Mouse (Mus musculus): ENCODE data around the gene Klk1b9. TPM values are rescaled to one million over a fixed set of nuclear protein-coding genes. Genes with fewer than 3 reads are reported as not detected.
"Not testable (repeated sequence)": the region's sequence is repeated elsewhere in the genome, so short reads cannot be mapped to it uniquely, and the experiment has no call there.

Klk1b9 gene
- polyA plus RNA-seq (2015; fragmentation: Nextera tagmentation; extraction: Ambion mirVana): not detected in 2 replicates

GRCm38 (mm10) chr7:43975761-43976160 is at the start of gene Klk1b9:
Gene Klk1b9 (plus strand): TSS chr7:43976061.
- not testable (repeated sequence) for H3K27ac ChIP-seq (ENCODE audit: low read length); H3K4me3 ChIP-seq (ENCODE audit: low read length); H3K4me1 ChIP-seq (replicated peaks; ENCODE audit: control insufficient read depth, insufficient read depth, low read length); H3K9me3 ChIP-seq (ENCODE audit: control insufficient read depth, low read length); H3K4me2 ChIP-seq (ENCODE audit: low read depth, low read length); H3K27me3 ChIP-seq (ENCODE audit: control insufficient read depth, insufficient read depth, low read depth, low read length); H3K36me3 ChIP-seq (ENCODE audit: control insufficient read depth, insufficient read depth, low read length); H3K9ac ChIP-seq (ENCODE audit: low read length); ATAC-seq (ENCODE audit: low read depth)
- WGBS: 58% methylated on average over 1 of the region's 1 CpGs

DNA sequence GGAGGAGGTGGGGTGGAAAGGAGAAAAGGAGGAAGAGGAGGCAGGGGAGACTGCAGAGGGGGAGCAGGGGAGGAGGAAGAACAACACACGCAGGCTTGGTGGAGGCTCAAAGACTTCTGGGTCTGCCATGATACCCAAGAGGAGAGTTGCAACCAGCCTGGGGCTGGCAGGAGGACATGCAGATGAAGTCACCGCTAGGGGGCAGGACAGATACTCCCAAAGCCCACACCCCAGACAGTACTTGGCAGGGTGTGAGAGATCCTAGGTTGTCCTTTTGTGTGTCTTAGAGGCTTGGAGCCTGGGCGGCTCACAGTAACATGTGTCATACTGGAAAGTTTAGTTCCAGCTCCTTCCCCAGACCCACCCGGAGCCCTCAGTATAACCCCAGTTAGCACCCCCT is 47.3 kb upstream of the Klk1b9 start:
- Histone ChIP-seq H3K9me3 (ENCODE audit: control insufficient read depth, low read length) (no peaks in the 10 kb centered on the region), H3K36me3 (ENCODE audit: control insufficient read depth, insufficient read depth, low read length) (no peaks in the 10 kb centered on the region), H3K27ac (ENCODE audit: low read length) (no peak overlapping the region), H3K27me3 (ENCODE audit: control insufficient read depth, insufficient read depth, low read depth, low read length) (no peaks in the 10 kb centered on the region; the same call in 1 of the 2 replicates), H3K4me2 (ENCODE audit: low read depth, low read length) (no peak overlapping the region), H3K4me3 (ENCODE audit: low read length) (no peak overlapping the region), H3K9ac (ENCODE audit: low read length) (no peak overlapping the region), H3K4me1 (replicated peaks; ENCODE audit: control insufficient read depth, insufficient read depth, low read length) (no peaks in the 10 kb centered on the region)
- ATAC-seq (ENCODE audit: low read depth): no peak
- 45% methylated on average over 4 of the region's 4 CpGs for WGBS

DNA sequence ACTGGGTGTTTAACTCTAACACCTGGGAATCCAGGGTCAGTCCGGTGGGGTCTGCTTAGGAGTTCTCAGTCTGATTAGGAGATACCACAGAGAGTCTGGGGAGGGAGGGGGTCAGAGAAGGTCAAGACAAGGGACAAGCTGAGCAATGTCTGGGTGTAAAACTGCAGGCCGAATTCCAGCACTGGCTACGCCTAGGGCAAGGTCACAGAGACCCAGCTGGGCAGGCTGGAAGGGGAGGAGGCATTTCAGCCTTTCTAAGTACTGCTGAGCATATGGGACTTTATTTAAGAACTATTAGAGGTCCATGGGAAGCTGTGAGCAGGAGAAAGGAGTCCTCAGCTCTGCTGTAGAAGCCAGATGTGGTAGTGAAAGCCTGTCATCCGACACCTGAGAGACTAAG is 43.5 kb upstream of the Klk1b9 start:
- H3K9me3 ChIP-seq (ENCODE audit: control insufficient read depth, low read length): no peaks in the 10 kb centered on the region
- H3K27me3 ChIP-seq (ENCODE audit: control insufficient read depth, insufficient read depth, low read depth, low read length): no peaks in the 10 kb centered on the region
- no peaks in the 10 kb centered on the region for H3K4me1 ChIP-seq (replicated peaks; ENCODE audit: control insufficient read depth, insufficient read depth, low read length)
- no peak overlapping the region for H3K9ac ChIP-seq (ENCODE audit: low read length)
- H3K36me3 ChIP-seq (ENCODE audit: control insufficient read depth, insufficient read depth, low read length): no peaks in the 10 kb centered on the region
- ATAC-seq (ENCODE audit: low read depth): no peak
- 36% methylated on average over 4 of the region's 4 CpGs for WGBS
- no peak overlapping the region for H3K4me3 ChIP-seq (ENCODE audit: low read length)
- H3K27ac ChIP-seq (ENCODE audit: low read length): no peak overlapping the region
- H3K4me2 ChIP-seq (ENCODE audit: low read depth, low read length): no peak overlapping the region

- Histone ChIP-seq H3K9ac (ENCODE audit: low read length) (no peak within 1 kb of the TSS), H3K27ac (ENCODE audit: low read length) (no peak within 1 kb of the TSS)
- no peak for ATAC-seq (ENCODE audit: low read depth)
Measured at GRCm38 (mm10) chr7:43933440-43933839, 42.4 kb upstream of the Klk1b9 start, which contains the start of gene Klk15. Gene Klk15 (plus strand): TSS chr7:43933740.

GRCm38 (mm10) chr7:43934747-43935146 is 41.1 kb upstream of the Klk1b9 start:
- Histone ChIP-seq H3K4me3 (ENCODE audit: low read length) (no peak overlapping the region), H3K9ac (ENCODE audit: low read length) (no peak overlapping the region), H3K27ac (ENCODE audit: low read length) (no peak overlapping the region), H3K9me3 (ENCODE audit: control insufficient read depth, low read length) (no peaks in the 10 kb centered on the region), H3K4me1 (replicated peaks; ENCODE audit: control insufficient read depth, insufficient read depth, low read length) (no peaks in the 10 kb centered on the region), H3K27me3 (ENCODE audit: control insufficient read depth, insufficient read depth, low read depth, low read length) (no peaks in the 10 kb centered on the region), H3K36me3 (ENCODE audit: control insufficient read depth, insufficient read depth, low read length) (no peaks in the 10 kb centered on the region), H3K4me2 (ENCODE audit: low read depth, low read length) (no peak overlapping the region)
- ATAC-seq (ENCODE audit: low read depth): no peak
- 52% methylated on average over 3 of the region's 3 CpGs for WGBS

More at GRCm38 (mm10) chr7:43933440-43933839, 42.4 kb upstream of the Klk1b9 start, which contains the start of gene Klk15:
- Histone ChIP-seq H3K36me3 (ENCODE audit: control insufficient read depth, insufficient read depth, low read length) (no peaks in the 10 kb centered on the region), H3K27me3 (ENCODE audit: control insufficient read depth, insufficient read depth, low read depth, low read length) (no peaks in the 10 kb centered on the region), H3K4me3 (ENCODE audit: low read length) (no peak within 1 kb of the TSS), H3K4me1 (replicated peaks; ENCODE audit: control insufficient read depth, insufficient read depth, low read length) (no peaks in the 10 kb centered on the region), H3K4me2 (ENCODE audit: low read depth, low read length) (no peak within 1 kb of the TSS), H3K9me3 (ENCODE audit: control insufficient read depth, low read length) (no peaks in the 10 kb centered on the region)
- 76% methylated on average over 3 of the region's 3 CpGs for WGBS

- H3K4me3 ChIP-seq (ENCODE audit: low read length): no peak overlapping the region
- H3K36me3 ChIP-seq (ENCODE audit: control insufficient read depth, insufficient read depth, low read length): no peaks in the 10 kb centered on the region
- no peak overlapping the region for H3K9ac ChIP-seq (ENCODE audit: low read length)
- no peaks in the 10 kb centered on the region for H3K4me1 ChIP-seq (replicated peaks; ENCODE audit: control insufficient read depth, insufficient read depth, low read length)
- no peak overlapping the region for H3K27ac ChIP-seq (ENCODE audit: low read length)
- H3K9me3 ChIP-seq (ENCODE audit: control insufficient read depth, low read length): no peaks in the 10 kb centered on the region
- ATAC-seq (ENCODE audit: low read depth): no peak
- WGBS: 80% methylated on average over 14 of the region's 14 CpGs
- no peak overlapping the region for H3K4me2 ChIP-seq (ENCODE audit: low read depth, low read length)
- H3K27me3 ChIP-seq (ENCODE audit: control insufficient read depth, insufficient read depth, low read depth, low read length): no peaks in the 10 kb centered on the region
Measured at GRCm38 (mm10) chr7:43936551-43936950, 39.3 kb upstream of the Klk1b9 start.

GRCm38 (mm10) chr7:43942293-43942692 is 33.6 kb upstream of the Klk1b9 start:
- not testable (repeated sequence) for H3K27me3 ChIP-seq (ENCODE audit: control insufficient read depth, insufficient read depth, low read depth, low read length); H3K4me3 ChIP-seq (ENCODE audit: low read length); H3K4me2 ChIP-seq (ENCODE audit: low read depth, low read length); H3K4me1 ChIP-seq (replicated peaks; ENCODE audit: control insufficient read depth, insufficient read depth, low read length); H3K9me3 ChIP-seq (ENCODE audit: control insufficient read depth, low read length); H3K27ac ChIP-seq (ENCODE audit: low read length); ATAC-seq (ENCODE audit: low read depth); H3K36me3 ChIP-seq (ENCODE audit: control insufficient read depth, insufficient read depth, low read length); H3K9ac ChIP-seq (ENCODE audit: low read length)
- WGBS: 69% methylated on average over 3 of the region's 3 CpGs

DNA sequence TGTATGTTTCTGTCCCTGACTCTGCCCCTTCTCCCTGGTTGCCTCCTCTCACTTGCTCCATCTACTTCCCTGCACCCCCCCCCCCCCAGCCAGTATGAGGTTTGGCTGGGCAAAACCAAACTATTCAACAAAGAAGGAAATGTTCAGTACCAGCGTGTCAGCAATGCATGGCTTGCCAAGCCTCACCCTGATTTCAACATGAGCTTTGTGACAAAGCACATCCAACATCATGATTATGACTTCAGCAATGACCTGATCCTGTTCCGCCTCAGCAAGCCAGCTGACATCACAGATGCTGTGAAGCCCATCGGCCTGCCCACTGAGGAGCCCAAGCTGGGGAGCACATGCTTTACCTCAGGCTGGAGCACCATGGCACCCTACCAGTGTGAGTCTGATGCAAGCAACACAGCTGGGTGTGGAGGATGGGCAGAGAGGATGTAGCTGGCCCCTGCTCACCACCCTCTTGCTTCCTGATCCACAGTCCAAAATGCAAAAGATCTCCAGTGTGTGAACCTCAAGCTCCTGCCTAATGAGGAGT is 31.1 kb upstream of the Klk1b9 start:
- H3K9me3 ChIP-seq (ENCODE audit: control insufficient read depth, low read length): no peaks in the 10 kb centered on the region
- H3K4me2 ChIP-seq (ENCODE audit: low read depth, low read length): no peak overlapping the region
- H3K4me3 ChIP-seq (ENCODE audit: low read length): no peak overlapping the region
- whole genome bisulfite sequencing: 74% methylated on average over 3 of the region's 3 CpGs
- H3K9ac ChIP-seq (ENCODE audit: low read length): no peak overlapping the region
- no peak overlapping the region for H3K27ac ChIP-seq (ENCODE audit: low read length)
- ATAC-seq (ENCODE audit: low read depth): no peak
- no peaks in the 10 kb centered on the region for H3K36me3 ChIP-seq (ENCODE audit: control insufficient read depth, insufficient read depth, low read length)
- no peaks in the 10 kb centered on the region for H3K27me3 ChIP-seq (ENCODE audit: control insufficient read depth, insufficient read depth, low read depth, low read length)
- H3K4me1 ChIP-seq (replicated peaks; ENCODE audit: control insufficient read depth, insufficient read depth, low read length): no peaks in the 10 kb centered on the region

DNA sequence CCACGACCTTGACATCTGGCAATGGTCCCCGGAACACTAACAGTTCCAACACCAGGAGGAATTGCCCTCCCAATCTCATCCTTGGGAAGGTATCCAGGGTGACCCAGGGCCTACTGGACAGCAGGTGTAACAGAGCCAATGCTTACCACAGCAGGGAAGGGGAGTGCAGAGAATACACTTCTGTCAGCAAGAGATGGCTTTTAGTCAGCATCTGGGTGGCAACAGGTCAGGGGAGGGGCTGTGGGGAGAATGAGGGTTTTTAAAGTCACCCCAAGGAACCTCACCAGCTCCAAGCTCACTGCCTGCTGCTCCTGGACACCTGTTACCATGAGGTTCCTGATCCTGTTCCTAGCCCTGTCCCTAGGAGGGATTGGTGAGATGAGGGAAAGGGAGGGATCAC is 25.5 kb upstream of the Klk1b9 start, which contains the start of gene Klk1b8:
Gene Klk1b8, plus strand, starts transcription at position 301 of the 400 bp plus-strand sequence.
- Histone ChIP-seq H3K4me2 (ENCODE audit: low read depth, low read length) (no peak within 1 kb of the TSS), H3K9ac (ENCODE audit: low read length) (no peak within 1 kb of the TSS), H3K27ac (ENCODE audit: low read length) (no peak within 1 kb of the TSS), H3K27me3 (ENCODE audit: control insufficient read depth, insufficient read depth, low read depth, low read length) (no peaks in the 10 kb centered on the region), H3K4me3 (ENCODE audit: low read length) (no peak within 1 kb of the TSS), H3K9me3 (ENCODE audit: control insufficient read depth, low read length) (no peaks in the 10 kb centered on the region), H3K4me1 (replicated peaks; ENCODE audit: control insufficient read depth, insufficient read depth, low read length) (no peaks in the 10 kb centered on the region), H3K36me3 (ENCODE audit: control insufficient read depth, insufficient read depth, low read length) (no peaks in the 10 kb centered on the region)
- 62% methylated on average over 2 of the region's 2 CpGs for WGBS
- no peak for ATAC-seq (ENCODE audit: low read depth)

DNA sequence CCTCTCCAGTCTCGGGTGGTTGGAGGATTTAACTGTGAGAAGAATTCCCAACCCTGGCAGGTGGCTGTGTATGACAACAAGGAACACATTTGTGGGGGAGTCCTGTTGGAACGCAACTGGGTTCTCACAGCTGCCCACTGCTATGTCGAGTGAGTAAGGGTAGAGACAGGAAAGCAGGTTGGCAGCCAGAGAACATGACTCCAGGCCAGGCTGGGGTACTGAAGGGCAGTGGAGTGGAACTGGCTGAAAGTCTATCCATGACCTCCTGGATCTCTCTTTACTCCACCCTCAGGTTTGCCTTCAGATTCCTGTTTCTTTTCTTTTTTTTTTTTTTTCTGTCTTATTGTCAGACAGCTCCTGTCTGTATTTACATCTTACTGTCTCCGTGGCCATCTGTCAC is 23.2 kb upstream of the Klk1b9 start:
- Histone ChIP-seq H3K27me3 (ENCODE audit: control insufficient read depth, insufficient read depth, low read depth, low read length) (no peaks in the 10 kb centered on the region), H3K36me3 (ENCODE audit: control insufficient read depth, insufficient read depth, low read length) (no peaks in the 10 kb centered on the region), H3K9me3 (ENCODE audit: control insufficient read depth, low read length) (no peaks in the 10 kb centered on the region), H3K4me3 (ENCODE audit: low read length) (no peak overlapping the region), H3K4me2 (ENCODE audit: low read depth, low read length) (no peak overlapping the region), H3K9ac (ENCODE audit: low read length) (no peak overlapping the region), H3K27ac (ENCODE audit: low read length) (no peak overlapping the region), H3K4me1 (replicated peaks; ENCODE audit: control insufficient read depth, insufficient read depth, low read length) (no peaks in the 10 kb centered on the region)
- 54% methylated on average over 4 of the region's 4 CpGs for WGBS
- ATAC-seq (ENCODE audit: low read depth): no peak

All from lung, embryonic 16.5 days (tissue).